Mouse (Mus musculus) cortical plate, adult 2 months (tissue): ENCODE measurements at regions not wholly inside any gene's neighbourhood (a gene's known extent, or its start where the extent isn't known, plus 50 kb on each side); places are given as distances from the start of the nearest gene placed in this dataset.

Source experiments
- CTCF ChIP-seq: fragments of 200-500 bp; IDR thresholded peaks from 2 replicates; pipeline ENCODE4 v1.5.1; 2011; ENCODE audit warnings: mild to moderate bottlenecking, control low read depth, low read length; ENCODE audit not compliant: insufficient read depth; ENCODE audit errors: extremely low read depth
- POLR2A ChIP-seq: fragments of 200-500 bp; IDR thresholded peaks from 2 replicates; pipeline ENCODE4 v1.6.1; 2011; ENCODE audit warnings: mild to moderate bottlenecking, low read length, control low read depth; ENCODE audit not compliant: insufficient read depth; ENCODE audit errors: extremely low read depth

DNA sequence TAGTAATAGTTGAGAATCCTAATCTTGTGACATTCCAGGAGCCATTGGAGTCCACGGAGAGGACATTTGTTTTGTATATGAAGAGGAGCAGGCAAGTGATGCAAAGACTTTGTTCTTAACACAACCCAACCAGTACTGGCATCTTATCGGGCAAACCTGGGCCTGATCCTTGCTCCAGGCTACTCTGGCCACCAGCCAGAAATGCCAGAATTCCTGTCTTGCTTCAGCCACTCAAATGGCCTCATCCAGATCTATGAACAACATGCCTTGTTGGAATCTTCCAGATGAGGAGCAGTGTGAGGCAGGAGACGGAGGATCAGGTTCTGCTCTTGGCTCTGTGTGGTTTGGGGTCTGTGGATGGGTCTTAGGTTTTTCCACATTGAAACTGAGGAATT, 233.1 kb downstream of the Enc1 start:
- no peak for TF ChIP-seq POLR2A
- no peak for TF ChIP-seq CTCF
